Mouse (Mus musculus): ENCODE data around the gene Anxa4. TPM values are rescaled to one million over a fixed set of nuclear protein-coding genes. Genes with fewer than 3 reads are reported as not detected.

The Anxa4 gene
- polyA plus RNA-seq, 1 experiment from 2014 or later: 167 TPM

- Histone ChIP-seq H3K27ac (ENCODE audit: low read length) (no peak overlapping the region), H3K4me3 (ENCODE audit: low read depth, low read length) (no peak overlapping the region), H3K9me3 (ENCODE audit: low read length) (no peaks in the 10 kb centered on the region), H3K4me2 (replicated peaks; ENCODE audit: low read depth, low read length) (no peak overlapping the region), H3K9ac (replicated peaks; ENCODE audit: low read depth) (no peak overlapping the region), H3K36me3 (ENCODE audit: insufficient read depth, low read length) (no peaks in the 10 kb centered on the region), H3K27me3 (replicated peaks; ENCODE audit: insufficient read depth, low read length) (no peaks in the 10 kb centered on the region), H3K4me1 (ENCODE audit: insufficient read depth, low read depth, low read length) (peaks cover 5% of the 10 kb centered on the region; the same call in 1 of the 2 replicates)
- DNase-seq (ENCODE audit: low spot score) (peak; percentile 28), ATAC-seq (peak; percentile 62)
- no peak for TF ChIP-seq CTCF (IDR thresholded peaks at IDR 0.05)
- TF ChIP-seq EP300 (IDR thresholded peaks at IDR 0.05): no peak
- 61% methylated on average over 7 of the region's 7 CpGs for whole genome bisulfite sequencing
Observed at GRCm38 (mm10) chr6:86772631-86773030, 20.8 kb downstream of the Anxa4 start.

- Histone ChIP-seq H3K27me3 (replicated peaks; ENCODE audit: insufficient read depth, low read length) (no peaks in the 10 kb centered on the region), H3K9me3 (ENCODE audit: low read length) (no peaks in the 10 kb centered on the region), H3K36me3 (ENCODE audit: insufficient read depth, low read length) (no peaks in the 10 kb centered on the region), H3K4me2 (replicated peaks; ENCODE audit: low read depth, low read length) (no peak overlapping the region), H3K4me3 (ENCODE audit: low read depth, low read length) (no peak overlapping the region), H3K9ac (replicated peaks; ENCODE audit: low read depth) (no peak overlapping the region), H3K27ac (ENCODE audit: low read length) (no peak overlapping the region), H3K4me1 (ENCODE audit: insufficient read depth, low read depth, low read length) (peaks cover 5% of the 10 kb centered on the region; the same call in 1 of the 2 replicates)
- ATAC-seq (peak; percentile 71), DNase-seq (ENCODE audit: low spot score) (peak; percentile 59)
- TF ChIP-seq EP300 (IDR thresholded peaks at IDR 0.05) (peak; percentile 54; the same call in 1 of the 2 replicates), CTCF (IDR thresholded peaks at IDR 0.05) (no peak)
- WGBS: 69% methylated on average over 4 of the region's 4 CpGs
Observed at GRCm38 (mm10) chr6:86768938-86769337, 24.4 kb downstream of the Anxa4 start.

GRCm38 (mm10) chr6:86768186-86768776 is 25.1 kb downstream of the Anxa4 start:
- Histone ChIP-seq H3K27me3 (replicated peaks; ENCODE audit: insufficient read depth, low read length) (no peaks in the 10 kb centered on the region), H3K27ac (ENCODE audit: low read length) (no peak overlapping the region)

GRCm38 (mm10) chr6:86767465-86767864 is 25.9 kb downstream of the Anxa4 start:
- H3K9ac ChIP-seq (replicated peaks; ENCODE audit: low read depth): no peak overlapping the region
- DNase-seq (ENCODE audit: low spot score): peak; percentile 47
- no peak for ATAC-seq
- H3K4me1 ChIP-seq (ENCODE audit: insufficient read depth, low read depth, low read length): peaks cover 4% of the 10 kb centered on the region; the same call in 1 of the 2 replicates
- H3K9me3 ChIP-seq (ENCODE audit: low read length): no peaks in the 10 kb centered on the region
- H3K27ac ChIP-seq (ENCODE audit: low read length): no peak overlapping the region
- no peaks in the 10 kb centered on the region for H3K27me3 ChIP-seq (replicated peaks; ENCODE audit: insufficient read depth, low read length)
- no peaks in the 10 kb centered on the region for H3K36me3 ChIP-seq (ENCODE audit: insufficient read depth, low read length)
- 60% methylated on average over 3 of the region's 3 CpGs for WGBS
- H3K4me2 ChIP-seq (replicated peaks; ENCODE audit: low read depth, low read length): no peak overlapping the region
- no peak for TF ChIP-seq EP300 (IDR thresholded peaks at IDR 0.05)
- no peak for TF ChIP-seq CTCF (IDR thresholded peaks at IDR 0.05)
- H3K4me3 ChIP-seq (ENCODE audit: low read depth, low read length): no peak overlapping the region

More at GRCm38 (mm10) chr6:86768186-86768776, 25.1 kb downstream of the Anxa4 start:
- Histone ChIP-seq H3K36me3 (ENCODE audit: insufficient read depth, low read length) (no peaks in the 10 kb centered on the region), H3K9ac (replicated peaks; ENCODE audit: low read depth) (no peak overlapping the region), H3K4me2 (replicated peaks; ENCODE audit: low read depth, low read length) (no peak overlapping the region), H3K4me3 (ENCODE audit: low read depth, low read length) (no peak overlapping the region), H3K9me3 (ENCODE audit: low read length) (no peaks in the 10 kb centered on the region), H3K4me1 (ENCODE audit: insufficient read depth, low read depth, low read length) (peaks cover 5% of the 10 kb centered on the region; the same call in 1 of the 2 replicates)
- no peak for DNase-seq (ENCODE audit: low spot score)
- TF ChIP-seq EP300 (IDR thresholded peaks at IDR 0.05) (no peak), CTCF (IDR thresholded peaks at IDR 0.05) (no peak)
- ATAC-seq: no peak
- 81% methylated on average over 4 of the region's 4 CpGs for WGBS

GRCm38 (mm10) chr6:86765637-86766059 is 27.7 kb downstream of the Anxa4 start:
- H3K9me3 ChIP-seq (ENCODE audit: low read length): no peaks in the 10 kb centered on the region
- no peak overlapping the region for H3K27ac ChIP-seq (ENCODE audit: low read length)
- no peak overlapping the region for H3K4me2 ChIP-seq (replicated peaks; ENCODE audit: low read depth, low read length)
- no peak overlapping the region for H3K9ac ChIP-seq (replicated peaks; ENCODE audit: low read depth)
- 35% methylated on average over 6 of the region's 6 CpGs for WGBS
- no peaks in the 10 kb centered on the region for H3K36me3 ChIP-seq (ENCODE audit: insufficient read depth, low read length)
- ATAC-seq: peak; percentile 83
- 0 out of 2 replicates have a peak, but pooled peaks have one; percentile 28 for TF ChIP-seq EP300 (IDR thresholded peaks at IDR 0.05)
- peak; percentile 39 for TF ChIP-seq CTCF (IDR thresholded peaks at IDR 0.05)
- DNase-seq (ENCODE audit: low spot score): peak; percentile 83
- no peak overlapping the region for H3K4me3 ChIP-seq (ENCODE audit: low read depth, low read length)
- no peaks in the 10 kb centered on the region for H3K27me3 ChIP-seq (replicated peaks; ENCODE audit: insufficient read depth, low read length)
- no peaks in the 10 kb centered on the region for H3K4me1 ChIP-seq (ENCODE audit: insufficient read depth, low read depth, low read length)

GRCm38 (mm10) chr6:86754105-86754863 is 39.1 kb downstream of the Anxa4 start:
- Histone ChIP-seq H3K27me3 (replicated peaks; ENCODE audit: insufficient read depth, low read length) (no peaks in the 10 kb centered on the region), H3K9ac (replicated peaks; ENCODE audit: low read depth) (no peak overlapping the region), H3K4me1 (ENCODE audit: insufficient read depth, low read depth, low read length) (no peaks in the 10 kb centered on the region), H3K4me3 (ENCODE audit: low read depth, low read length) (no peak overlapping the region), H3K4me2 (replicated peaks; ENCODE audit: low read depth, low read length) (no peak overlapping the region), H3K36me3 (ENCODE audit: insufficient read depth, low read length) (peaks cover 20% of the 10 kb centered on the region; the same call in 1 of the 2 replicates), H3K27ac (ENCODE audit: low read length) (no peak overlapping the region), H3K9me3 (ENCODE audit: low read length) (no peaks in the 10 kb centered on the region)
- DNase-seq (ENCODE audit: low spot score): no peak
- TF ChIP-seq EP300 (IDR thresholded peaks at IDR 0.05) (no peak), CTCF (IDR thresholded peaks at IDR 0.05) (peak; percentile 42)
- ATAC-seq: no peak
- WGBS: 89% methylated on average over 10 of the region's 10 CpGs
